ENCODE assay signal across 16 mouse cellular contexts in genomic region chr14:49392482-49392881, GRCm38 (mm10).
DNase-seq lines count a peak whose midpoint lies in the region; ATAC-seq and TF ChIP-seq lines count a peak whose summit lies in the region.
"Had no signal": no experiment of that assay in that cellular context is flagged by ENCODE, and none has a peak within 500 bp of the region (broad histone marks: within the 10 kb centered on the region; RNA-seq: fewer than 3 reads in every experiment).

No protein-coding gene starts in this region.

- H3K79me2 ChIP-seq in liver, adult 2 months (ENCODE audit: control insufficient read depth, insufficient read depth, low read length), result no peaks in the 10 kb centered on the region

- H3K27me3 ChIP-seq in liver, adult 2 months (ENCODE audit: control insufficient read depth, insufficient read depth, low read length), result no peaks in the 10 kb centered on the region
- no peaks in the 10 kb centered on the region for H3K27me3 ChIP-seq in liver, embryonic 11.5 days (replicated peaks; ENCODE audit: control insufficient read depth, insufficient read depth, low read length)
- H3K27me3 ChIP-seq: embryonic facial prominence, embryonic 13.5 days; forebrain, embryonic 15.5 days; neural tube, embryonic 12.5 days had no signal

- no peaks in the 10 kb centered on the region for H3K4me1 ChIP-seq in liver, adult 2 months (ENCODE audit: control insufficient read depth, insufficient read depth, low read length)
- no peaks in the 10 kb centered on the region for H3K4me1 ChIP-seq in liver, embryonic 11.5 days (replicated peaks; ENCODE audit: control insufficient read depth, insufficient read depth, low read length)
- H3K4me1 ChIP-seq in cortical plate, adult 2 months (ENCODE audit: control insufficient read depth, insufficient read depth, low read length), result no peaks in the 10 kb centered on the region
- H3K4me1 ChIP-seq: embryonic facial prominence, embryonic 13.5 days; forebrain, embryonic 15.5 days; neural tube, embryonic 12.5 days had no signal

- TF ChIP-seq CTCF in liver, adult 2 months (IDR thresholded peaks at IDR 0.05; ENCODE audit: low read depth, low read length), result peak; percentile 42
- TF ChIP-seq CTCF in cortical plate, adult 2 months (IDR thresholded peaks at IDR 0.05; ENCODE audit: extremely low read depth, insufficient read depth, low read length), result peak; percentile 23; the same call in 1 of the 2 replicates

- intact Hi-C loops in heart, postnatal 36 days (cut with DNase I), result loop anchor here (2.0 kb wide), 2 partner anchors 148 to 342 kb away; no protein-coding TSS in a partner anchor

- no peak overlapping the region for H3K27ac ChIP-seq in liver, adult 2 months (replicated peaks; ENCODE audit: insufficient read depth, low read depth, low read length)
- H3K27ac ChIP-seq in liver, embryonic 11.5 days (ENCODE audit: low read depth, low read length), result no peak overlapping the region
- no peak overlapping the region for H3K27ac ChIP-seq in cortical plate, adult 2 months (ENCODE audit: insufficient read depth, low read length)
- H3K27ac ChIP-seq: embryonic facial prominence, embryonic 13.5 days; forebrain, embryonic 15.5 days; neural tube, embryonic 12.5 days had no signal

- ATAC-seq in liver, embryonic 11.5 days (replicated peaks; ENCODE audit: low FRiP score), result no peak
- ATAC-seq: forebrain, embryonic 15.5 days; hindbrain, embryonic 16.5 days had no signal

- H3K9me3 ChIP-seq in liver, embryonic 11.5 days (ENCODE audit: control insufficient read depth, low read length), result no peaks in the 10 kb centered on the region
- H3K9me3 ChIP-seq: embryonic facial prominence, embryonic 13.5 days; forebrain, embryonic 15.5 days; G1E; neural tube, embryonic 12.5 days had no signal

- no peak overlapping the region for H3K4me2 ChIP-seq in liver, embryonic 11.5 days
- H3K4me2 ChIP-seq: embryonic facial prominence, embryonic 13.5 days; forebrain, embryonic 15.5 days; neural tube, embryonic 12.5 days had no signal

- no peak overlapping the region for H3K4me3 ChIP-seq in liver, adult 2 months (ENCODE audit: insufficient read depth, low read depth, low read length)
- no peak overlapping the region for H3K4me3 ChIP-seq in liver, embryonic 11.5 days (ENCODE audit: low read depth, low read length)
- H3K4me3 ChIP-seq in cortical plate, adult 2 months (ENCODE audit: insufficient read depth, low read length), result no peak overlapping the region
- H3K4me3 ChIP-seq: embryonic facial prominence, embryonic 13.5 days; forebrain, embryonic 15.5 days; neural tube, embryonic 12.5 days had no signal

- TF ChIP-seq POLR2A in liver, adult 2 months (IDR thresholded peaks at IDR 0.05; ENCODE audit: extremely low read depth, insufficient read depth, low read length), result no peak
- TF ChIP-seq POLR2A in cortical plate, adult 2 months (IDR thresholded peaks at IDR 0.05; ENCODE audit: extremely low read depth, insufficient read depth, low read length), result no peak

- 24% methylated on average over 1 of the region's 1 CpGs for WGBS in liver, adult 2 months
- 13% methylated on average over 1 of the region's 1 CpGs for WGBS in liver, embryonic 11.5 days

- H3K36me3 ChIP-seq in liver, adult 2 months (ENCODE audit: control insufficient read depth, insufficient read depth, low read length), result no peaks in the 10 kb centered on the region
- no peaks in the 10 kb centered on the region for H3K36me3 ChIP-seq in liver, embryonic 11.5 days (ENCODE audit: control insufficient read depth, insufficient read depth, low read length)
- H3K36me3 ChIP-seq: embryonic facial prominence, embryonic 13.5 days; forebrain, embryonic 15.5 days; G1E; neural tube, embryonic 12.5 days had no signal

- DNase-seq in cerebellum, postnatal 10 days, result peak; percentile 33 to 44
- DNase-seq in cerebellum, adult 9-11 months, result no peak
- DNase-seq in heart, postnatal 36 days, result peak; percentile 2 to 16
- no peak for DNase-seq in heart, adult 8-10 months (ENCODE audit: low spot score)
- DNase-seq in liver, adult 2 months (ENCODE audit: extremely low read depth, low read depth, low spot score), result no peak
- no peak for DNase-seq in liver, embryonic 11.5 days (ENCODE audit: low spot score)
- DNase-seq in adrenal gland, postnatal 14 days, result no peak
- DNase-seq: midbrain, embryonic 14.5 days; retina, postnatal 1 day; thymus, postnatal 14 days had no signal

- no peak overlapping the region for H3K9ac ChIP-seq in liver, adult 2 months (ENCODE audit: low read depth, low read length)
- no peak overlapping the region for H3K9ac ChIP-seq in liver, embryonic 11.5 days (ENCODE audit: low read depth, low read length)
- H3K9ac ChIP-seq: embryonic facial prominence, embryonic 13.5 days; forebrain, embryonic 15.5 days; neural tube, embryonic 12.5 days had no signal

Comparison
In these comparisons a context has a peak if more than half of its experiments do, and no peak if none do; other contexts are left out.
1. DNase-seq: peak in cerebellum, postnatal 10 days (2 of 2) and heart, postnatal 36 days (2 of 2); none in cerebellum, adult 9-11 months (single experiment), heart, adult 8-10 months (single experiment), liver, adult 2 months (single experiment), liver, embryonic 11.5 days (single experiment) and adrenal gland, postnatal 14 days (single experiment).